Mouse (Mus musculus) MEL (cell line): ENCODE measurements around the gene Cobll1.

Experiments used
- BHLHE40 ChIP-seq: IDR thresholded peaks from 2 replicates; pipeline ENCODE4 v1.6.1; 2012; ENCODE audit warnings: low read depth, mild to moderate bottlenecking, inconsistent platforms, low read length, improper control_type of control experiment, borderline replicate concordance
- CHD1 ChIP-seq: IDR thresholded peaks from 2 replicates; pipeline ENCODE4 v1.6.1; 2012; ENCODE audit warnings: low read depth, mild to moderate bottlenecking, inconsistent platforms, low read length, improper control_type of control experiment
- CTCF ChIP-seq, 3 experiments: IDR thresholded peaks in 2 of 3; conservative IDR thresholded peaks in 1 of 3; 2 replicates each; pipeline ENCODE4 v1.5.1; 2011 to 2012; ENCODE audit warnings: low read length in 3 of 3, low read depth in 2 of 3, mild to moderate bottlenecking in 2 of 3, improper control_type of control experiment in 1 of 3, inconsistent platforms in 1 of 3, mixed read lengths in 1 of 3, moderate library complexity in 1 of 3; ENCODE audit not compliant: control insufficient read depth in 1 of 3, insufficient read depth in 1 of 3, poor library complexity in 1 of 3, severe bottlenecking in 1 of 3
- E2F4 ChIP-seq: IDR thresholded peaks from 2 replicates; pipeline ENCODE4 v1.6.1; 2011; ENCODE audit warnings: low read depth, low read length, improper control_type of control experiment, borderline replicate concordance
- MAX ChIP-seq: IDR thresholded peaks from 2 replicates; pipeline ENCODE4 v1.6.1; 2011; ENCODE audit warnings: low read length, improper control_type of control experiment
- MXI1 ChIP-seq: IDR thresholded peaks from 2 replicates; pipeline ENCODE4 v1.6.1; 2011; ENCODE audit warnings: mild to moderate bottlenecking, low read depth, low read length, improper control_type of control experiment
- MYC ChIP-seq: IDR thresholded peaks from 2 replicates; pipeline ENCODE4 v1.6.1; 2011; ENCODE audit warnings: low read depth, mild to moderate bottlenecking, low read length, improper control_type of control experiment, moderate library complexity
- POLR2A ChIP-seq, 2 experiments: IDR thresholded peaks; 2 replicates each; pipeline ENCODE4 v1.6.1; 2011 to 2012; ENCODE audit warnings: low read length in 2 of 2, mild to moderate bottlenecking in 2 of 2, control low read depth in 1 of 2, improper control_type of control experiment in 1 of 2, low read depth in 1 of 2, moderate library complexity in 1 of 2; ENCODE audit not compliant: control insufficient read depth in 1 of 2, insufficient read depth in 1 of 2, poor library complexity in 1 of 2
- USF2 ChIP-seq, 2 experiments: IDR thresholded peaks; 2 replicates each; pipeline ENCODE4 v1.6.1; 2011 to 2012; ENCODE audit warnings: improper control_type of control experiment in 2 of 2, low read length in 2 of 2, borderline replicate concordance in 1 of 2, inconsistent platforms in 1 of 2, low read depth in 1 of 2, mild to moderate bottlenecking in 1 of 2; ENCODE audit not compliant: insufficient read depth in 1 of 2
- ZMIZ1 ChIP-seq: IDR thresholded peaks from 2 replicates; pipeline ENCODE4 v1.6.1; 2012; ENCODE audit warnings: low read depth, mild to moderate bottlenecking, inconsistent platforms, low read length, improper control_type of control experiment, moderate library complexity

DNA sequence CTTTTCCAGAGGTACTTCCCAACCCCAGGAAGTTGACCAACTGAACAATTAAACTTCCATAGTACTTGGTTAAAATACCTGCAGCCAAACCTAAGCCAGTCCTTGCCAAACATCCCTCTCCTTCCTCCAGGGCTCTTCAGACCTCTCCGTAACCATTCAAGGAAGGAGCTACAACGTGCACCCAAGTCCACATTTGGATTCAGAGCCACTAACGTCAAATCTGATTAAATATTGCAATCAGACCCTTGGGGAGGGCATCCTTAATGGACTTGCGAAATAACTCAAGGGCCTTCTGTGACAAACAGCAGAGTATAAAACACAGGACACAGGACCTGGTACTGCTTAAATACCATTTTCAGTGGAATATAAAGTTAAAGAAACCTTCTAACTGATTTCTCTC is 126.0 kb downstream of the Cobll1 start:
- TF ChIP-seq CTCF (IDR thresholded peaks at IDR 0.05 in 2 of 3, conservative IDR thresholded peaks at IDR 0.05 in 1 of 3; ENCODE audit: control insufficient read depth in 1 of 3, insufficient read depth in 1 of 3, low read depth in 2 of 3, low read length in 3 of 3, poor library complexity in 1 of 3, severe bottlenecking in 1 of 3) (no peak), BHLHE40 (no peak), MXI1 (no peak), POLR2A (IDR thresholded peaks at IDR 0.05; ENCODE audit: control insufficient read depth in 1 of 2, insufficient read depth in 1 of 2, low read depth in 1 of 2, low read length in 2 of 2, poor library complexity in 1 of 2) (no peak), USF2 (IDR thresholded peaks at IDR 0.05; ENCODE audit: borderline replicate concordance in 1 of 2, insufficient read depth in 1 of 2, low read depth in 1 of 2, low read length in 2 of 2) (no peak), MAX (no peak), ZMIZ1 (no peak), MYC (no peak), E2F4 (no peak), CHD1 (no peak)
